Mouse (Mus musculus) forebrain, embryonic 12.5 days (tissue): ENCODE measurements at regions not wholly inside any gene's neighbourhood (a gene's known extent, or its start where the extent isn't known, plus 50 kb on each side); places are given as distances from the start of the nearest gene placed in this dataset.

Source experiments
- ATAC-seq: fragments of 200-750 bp; cut with Nextera tagmentation; 2 replicates; pipeline ENCODE4 v1.8.0; 2017; ENCODE audit warnings: moderate TSS enrichment; ENCODE audit not compliant: low FRiP score
- H3K27ac ChIP-seq: fragments of 300-500 bp; sonication (generic); 2 replicates; pipeline ENCODE4 v1.5.1; 2016; ENCODE audit warnings: mild to moderate bottlenecking
- H3K27me3 ChIP-seq: fragments of 300-500 bp; sonication (generic); 2 replicates; pipeline ENCODE4 v1.6.1; 2016; ENCODE audit warnings: mild to moderate bottlenecking
- H3K36me3 ChIP-seq: fragments of 300-500 bp; sonication (generic); replicated peaks from 2 replicates; pipeline ENCODE4 v1.6.1; 2016; ENCODE audit warnings: mild to moderate bottlenecking
- H3K4me1 ChIP-seq: fragments of 300-500 bp; sonication (generic); 2 replicates; pipeline ENCODE4 v1.6.1; 2016
- H3K4me2 ChIP-seq: fragments of 300-500 bp; sonication (generic); 2 replicates; pipeline ENCODE4 v1.6.1; 2016; ENCODE audit warnings: mild to moderate bottlenecking, moderate library complexity
- H3K4me3 ChIP-seq: fragments of 300-500 bp; sonication (generic); replicated peaks from 2 replicates; pipeline ENCODE4 v1.5.1; 2016; ENCODE audit warnings: mild to moderate bottlenecking
- H3K9ac ChIP-seq: fragments of 300-500 bp; sonication (generic); 2 replicates; pipeline ENCODE4 v1.6.1; 2016; ENCODE audit warnings: mild to moderate bottlenecking
- H3K9me3 ChIP-seq: fragments of 300-500 bp; sonication (generic); 2 replicates; pipeline ENCODE4 v1.6.1; 2016
- WGBS: fragments of 180-500 bp; shearing (Covaris S2); methylation state at CpG from one replicate; pipeline ENCODE4 v1.1.7; 2016; 5-methylcytosine and 5-hydroxymethylcytosine counted together

DNA sequence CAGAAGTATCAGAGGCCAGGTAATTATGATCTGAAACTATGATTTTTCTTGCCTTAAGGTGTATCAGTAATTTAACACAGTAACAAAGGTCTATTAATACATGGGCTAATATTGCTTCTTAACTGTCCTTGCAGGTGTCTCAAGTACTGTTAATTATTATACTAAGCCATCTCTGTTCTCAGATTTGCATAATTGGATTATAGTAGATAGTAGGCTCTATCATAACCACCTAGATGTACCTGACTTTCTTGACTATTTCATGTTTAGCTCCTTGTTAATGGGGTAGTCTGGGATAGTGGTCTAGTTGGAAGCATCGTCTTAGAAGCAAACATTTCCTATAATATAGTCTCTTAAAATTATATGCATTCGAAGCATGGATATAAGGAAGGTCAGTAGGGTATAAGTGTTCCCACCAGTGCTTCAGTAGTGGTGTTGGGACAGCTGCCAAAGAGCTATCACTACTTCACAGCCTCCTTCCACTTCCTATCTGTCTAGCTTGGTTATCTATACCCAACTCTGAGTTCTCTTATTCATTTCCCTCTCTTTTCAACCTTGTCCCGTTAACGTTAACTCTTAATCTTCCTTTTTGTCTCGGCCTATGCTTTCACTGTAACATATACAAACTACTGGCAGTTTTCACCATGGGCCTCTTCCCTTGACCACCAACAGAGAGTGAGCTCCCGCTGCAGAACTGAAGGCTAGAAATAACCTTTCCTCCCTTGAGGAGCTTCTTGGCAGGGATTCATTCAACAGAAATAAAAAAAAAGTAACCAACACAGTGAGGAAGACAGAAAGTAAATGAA is 630.9 kb upstream of the Lcorl start:
- WGBS = 85% methylated on average over 6 of the region's 6 CpGs
- Histone ChIP-seq H3K4me3 (no peak overlapping the region), H3K4me2 (no peak overlapping the region), H3K27ac (no peak overlapping the region), H3K27me3 (no peaks in the 10 kb centered on the region), H3K9ac (no peak overlapping the region), H3K9me3 (no peaks in the 10 kb centered on the region), H3K4me1 (no peaks in the 10 kb centered on the region), H3K36me3 (no peaks in the 10 kb centered on the region)
- no peak for ATAC-seq

DNA sequence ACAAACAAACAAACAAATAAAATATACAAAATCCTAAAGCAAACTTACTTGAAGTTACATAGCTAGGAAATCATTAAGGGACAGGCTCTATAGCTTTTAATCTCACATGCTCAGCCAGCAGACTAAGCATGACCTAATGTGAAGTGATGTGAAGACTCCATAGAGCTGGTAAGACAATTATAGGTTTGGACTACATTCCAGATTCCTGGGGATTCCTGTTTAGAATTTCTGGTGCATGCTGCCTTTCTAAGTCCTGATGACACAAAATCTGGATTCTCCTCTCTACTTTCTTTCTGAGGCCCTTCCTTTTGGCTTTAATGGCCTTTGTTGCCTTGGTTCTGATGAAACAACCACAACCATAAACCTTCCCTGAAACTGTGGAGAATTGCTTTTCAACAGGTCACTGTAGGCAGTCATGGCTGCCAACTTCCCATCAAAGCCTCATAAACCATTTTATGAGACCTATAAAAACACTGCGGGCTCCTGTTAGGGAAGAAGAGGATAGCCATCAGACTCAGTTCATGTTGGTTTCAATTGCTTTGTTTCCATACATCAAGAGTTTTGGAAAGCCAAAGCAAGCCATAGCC is 629.4 kb upstream of the Lcorl start:
- no peak for ATAC-seq
- H3K9me3 ChIP-seq = no peaks in the 10 kb centered on the region
- H3K27ac ChIP-seq = no peak overlapping the region
- no peak overlapping the region for H3K4me2 ChIP-seq
- H3K27me3 ChIP-seq = no peaks in the 10 kb centered on the region
- H3K36me3 ChIP-seq = no peaks in the 10 kb centered on the region
- 100% methylated on average over 1 of the region's 1 CpGs for WGBS
- H3K9ac ChIP-seq = no peak overlapping the region
- no peaks in the 10 kb centered on the region for H3K4me1 ChIP-seq
- H3K4me3 ChIP-seq = no peak overlapping the region

DNA sequence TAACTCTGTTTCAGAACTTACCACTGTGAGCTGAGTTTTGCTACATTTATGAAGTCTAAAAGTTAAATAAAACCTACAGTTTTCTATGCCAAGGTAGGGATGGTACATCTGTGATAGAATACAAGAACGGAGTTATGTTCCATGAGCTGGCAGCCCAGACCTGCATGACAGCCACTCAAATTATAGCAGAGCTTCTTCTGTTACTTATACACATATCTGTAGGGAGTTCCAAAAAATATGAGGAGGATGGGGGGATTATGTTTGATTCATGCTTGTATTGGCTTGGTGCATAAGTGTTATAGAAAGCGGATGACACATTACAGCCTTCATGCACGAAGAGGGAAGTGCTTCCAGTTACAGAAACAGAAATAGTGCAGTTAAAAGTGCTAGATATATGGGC is 598.9 kb upstream of the Lcorl start:
- Histone ChIP-seq H3K4me3 (no peak overlapping the region), H3K36me3 (no peaks in the 10 kb centered on the region), H3K9ac (no peak overlapping the region), H3K9me3 (no peaks in the 10 kb centered on the region), H3K4me2 (no peak overlapping the region), H3K27me3 (no peaks in the 10 kb centered on the region), H3K4me1 (no peaks in the 10 kb centered on the region), H3K27ac (no peak overlapping the region)
- WGBS = 94% methylated on average over 3 of the region's 3 CpGs
- no peak for ATAC-seq

DNA sequence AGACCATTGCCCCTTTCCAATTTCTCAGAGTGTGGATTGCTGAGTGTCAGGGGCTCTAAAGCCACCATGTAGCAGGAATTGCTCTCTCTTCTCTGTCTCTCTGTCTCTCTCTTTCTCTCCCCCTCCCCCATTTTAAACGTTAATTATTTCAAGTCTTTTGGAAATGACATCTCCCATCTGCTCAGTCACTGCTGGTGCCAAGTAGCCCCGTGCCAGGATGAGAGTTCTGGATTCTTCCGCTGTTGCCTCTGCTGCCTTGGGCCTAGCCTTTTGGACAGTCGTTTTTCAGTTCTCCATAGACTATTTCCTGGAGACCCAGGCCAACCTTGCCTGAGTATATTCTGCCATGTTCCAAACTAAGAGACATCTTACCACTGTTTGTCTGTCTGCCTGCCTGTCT is 590.9 kb upstream of the Lcorl start:
- no peak overlapping the region for H3K4me3 ChIP-seq
- WGBS = 69% methylated on average over 4 of the region's 4 CpGs
- H3K4me2 ChIP-seq = no peak overlapping the region
- H3K4me1 ChIP-seq = peaks cover 18% of the 10 kb centered on the region
- no peak overlapping the region for H3K9ac ChIP-seq
- no peaks in the 10 kb centered on the region for H3K9me3 ChIP-seq
- no peaks in the 10 kb centered on the region for H3K27me3 ChIP-seq
- no peak overlapping the region for H3K27ac ChIP-seq
- ATAC-seq = 0 out of 2 replicates have a peak, but pooled peaks have one; percentile 21
- no peaks in the 10 kb centered on the region for H3K36me3 ChIP-seq

DNA sequence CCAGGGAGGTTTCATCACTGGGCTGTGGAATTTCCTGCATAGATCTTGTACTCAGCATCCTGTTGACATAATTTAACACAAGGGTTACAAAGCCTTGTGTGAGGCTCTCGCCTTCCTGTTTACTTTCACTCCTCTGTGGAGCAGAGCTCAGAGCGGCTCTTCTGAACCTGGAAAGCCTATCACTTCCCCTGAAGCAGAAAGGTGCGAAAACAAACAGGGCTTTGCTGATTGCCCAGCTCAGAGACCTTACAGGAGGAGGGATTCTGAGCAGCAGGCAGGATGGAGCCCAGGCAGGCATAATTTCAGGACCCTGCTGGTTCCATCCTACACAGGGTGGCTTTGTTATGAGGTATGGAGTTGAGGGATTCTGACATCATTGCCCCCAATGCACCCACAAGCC is 588.4 kb upstream of the Lcorl start:
- H3K4me1 ChIP-seq = peaks cover 18% of the 10 kb centered on the region
- no peak overlapping the region for H3K9ac ChIP-seq
- ATAC-seq = peak; percentile 62
- no peak overlapping the region for H3K27ac ChIP-seq
- no peak overlapping the region for H3K4me3 ChIP-seq
- 48% methylated on average over 3 of the region's 3 CpGs for WGBS
- H3K36me3 ChIP-seq = no peaks in the 10 kb centered on the region
- no peaks in the 10 kb centered on the region for H3K9me3 ChIP-seq
- H3K4me2 ChIP-seq = no peak overlapping the region
- no peaks in the 10 kb centered on the region for H3K27me3 ChIP-seq

DNA sequence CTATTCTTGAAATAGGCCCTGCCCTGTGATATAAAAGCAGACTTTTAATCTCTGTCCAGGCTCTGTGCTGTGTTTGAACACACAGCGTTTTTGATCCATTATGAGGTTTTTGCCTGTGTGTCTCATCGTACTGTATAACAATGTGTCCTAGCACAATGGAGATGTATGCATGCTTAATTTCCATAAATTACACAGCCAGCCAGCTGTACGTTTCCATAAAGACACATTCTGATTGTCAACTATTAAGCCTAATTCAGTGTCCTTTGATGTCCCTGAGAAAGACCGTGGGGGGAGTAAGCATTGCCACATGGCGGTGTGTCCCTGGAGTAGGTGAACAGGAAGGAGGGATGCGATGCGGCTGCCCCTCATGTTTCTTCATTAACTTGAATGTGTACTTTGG is 587.7 kb upstream of the Lcorl start:
- Histone ChIP-seq H3K4me1 (peaks cover 18% of the 10 kb centered on the region), H3K4me3 (no peak overlapping the region), H3K4me2 (no peak overlapping the region), H3K9me3 (no peaks in the 10 kb centered on the region), H3K36me3 (no peaks in the 10 kb centered on the region), H3K9ac (no peak overlapping the region), H3K27me3 (no peaks in the 10 kb centered on the region), H3K27ac (no peak overlapping the region)
- ATAC-seq = no peak
- WGBS = 23% methylated on average over 7 of the region's 7 CpGs

DNA sequence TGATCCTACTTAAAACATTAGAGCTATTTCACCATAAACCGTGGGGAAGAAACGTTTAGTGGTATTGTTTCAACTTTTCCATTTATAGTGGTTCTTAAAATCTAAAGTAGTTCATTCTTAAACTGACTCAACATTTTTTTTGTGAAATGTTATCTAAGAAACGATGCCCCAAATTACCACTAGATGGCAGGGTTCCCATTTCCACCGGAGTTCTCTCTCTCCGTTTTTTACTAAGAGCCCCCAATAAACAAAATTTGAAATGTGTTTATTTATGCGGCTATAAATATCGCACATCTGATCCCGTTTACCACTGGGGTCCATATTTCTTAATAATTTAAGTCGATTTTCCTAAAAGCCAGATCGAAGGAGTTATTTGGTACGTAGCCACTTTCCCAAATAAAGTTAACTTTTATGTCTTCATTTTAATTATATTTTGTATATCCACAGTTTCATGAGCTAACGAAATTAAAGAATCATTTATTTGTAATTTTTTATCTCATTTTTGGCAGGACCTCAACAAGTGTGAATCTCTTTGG is 586.5 kb upstream of the Lcorl start:
- Histone ChIP-seq H3K27me3 (no peaks in the 10 kb centered on the region), H3K9ac (no peak overlapping the region), H3K4me1 (peaks cover 14% of the 10 kb centered on the region), H3K27ac (no peak overlapping the region), H3K9me3 (no peaks in the 10 kb centered on the region), H3K4me3 (no peak overlapping the region), H3K36me3 (no peaks in the 10 kb centered on the region), H3K4me2 (no peak overlapping the region)
- ATAC-seq = no peak
- 19% methylated on average over 12 of the region's 12 CpGs for WGBS

DNA sequence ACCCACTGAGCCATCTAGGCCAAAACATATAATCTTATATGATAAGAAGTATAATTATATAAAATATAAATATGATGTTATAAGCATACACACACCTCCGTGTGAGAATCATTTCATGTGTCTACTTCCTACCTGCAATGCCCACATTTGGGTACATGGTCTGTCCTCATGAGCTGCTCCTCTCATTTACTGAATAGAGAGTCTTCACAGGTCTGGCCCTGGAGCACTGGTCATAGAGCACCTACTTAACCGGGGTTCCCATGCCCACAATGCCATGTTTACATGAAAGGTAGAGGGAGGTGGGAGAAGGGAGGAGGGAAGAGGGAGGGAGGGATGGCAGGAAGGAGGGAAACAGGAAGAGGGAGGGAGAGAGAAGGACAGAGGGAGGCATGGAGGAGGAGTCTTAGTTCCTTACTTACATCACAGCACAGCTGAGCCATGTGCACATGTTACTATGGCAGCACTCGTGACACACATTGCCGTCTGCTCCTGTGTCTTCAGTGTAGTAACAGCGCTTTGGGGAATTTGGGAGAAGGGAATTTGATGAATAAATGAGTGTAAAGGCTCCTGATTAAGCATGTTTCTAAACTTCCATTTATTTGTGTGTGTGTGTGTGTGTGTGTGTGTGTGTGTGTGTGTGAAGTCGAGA is 585.3 kb upstream of the Lcorl start:
- WGBS = 80% methylated on average over 6 of the region's 6 CpGs
- no peak overlapping the region for H3K4me3 ChIP-seq
- no peaks in the 10 kb centered on the region for H3K27me3 ChIP-seq
- no peak overlapping the region for H3K27ac ChIP-seq
- ATAC-seq = peak; percentile 47; the same call in 1 of the 2 replicates
- no peak overlapping the region for H3K9ac ChIP-seq
- no peaks in the 10 kb centered on the region for H3K9me3 ChIP-seq
- H3K4me1 ChIP-seq = peaks cover 14% of the 10 kb centered on the region
- H3K36me3 ChIP-seq = no peaks in the 10 kb centered on the region
- no peak overlapping the region for H3K4me2 ChIP-seq

DNA sequence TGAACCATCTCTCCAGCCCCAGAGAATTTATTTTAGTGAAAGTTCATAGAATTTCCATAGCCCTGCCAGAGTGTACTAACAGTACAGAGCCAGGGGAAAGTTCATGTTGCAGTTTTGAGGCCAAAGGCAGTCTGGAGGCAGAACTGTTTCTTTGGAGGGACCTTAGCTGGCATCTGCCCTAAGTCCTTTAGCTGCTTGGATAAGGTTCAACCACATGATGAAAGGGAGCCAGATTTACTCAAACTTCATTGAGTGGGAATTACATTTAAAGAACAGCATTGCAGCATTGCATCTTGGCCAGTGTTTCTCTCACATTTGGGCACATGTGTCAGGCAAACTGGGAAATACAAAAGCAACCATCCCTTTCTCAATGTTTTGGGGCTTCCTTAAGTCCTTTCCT is 584.3 kb upstream of the Lcorl start:
- Histone ChIP-seq H3K4me1 (peaks cover 14% of the 10 kb centered on the region), H3K4me3 (no peak overlapping the region)
- no peak for ATAC-seq

DNA sequence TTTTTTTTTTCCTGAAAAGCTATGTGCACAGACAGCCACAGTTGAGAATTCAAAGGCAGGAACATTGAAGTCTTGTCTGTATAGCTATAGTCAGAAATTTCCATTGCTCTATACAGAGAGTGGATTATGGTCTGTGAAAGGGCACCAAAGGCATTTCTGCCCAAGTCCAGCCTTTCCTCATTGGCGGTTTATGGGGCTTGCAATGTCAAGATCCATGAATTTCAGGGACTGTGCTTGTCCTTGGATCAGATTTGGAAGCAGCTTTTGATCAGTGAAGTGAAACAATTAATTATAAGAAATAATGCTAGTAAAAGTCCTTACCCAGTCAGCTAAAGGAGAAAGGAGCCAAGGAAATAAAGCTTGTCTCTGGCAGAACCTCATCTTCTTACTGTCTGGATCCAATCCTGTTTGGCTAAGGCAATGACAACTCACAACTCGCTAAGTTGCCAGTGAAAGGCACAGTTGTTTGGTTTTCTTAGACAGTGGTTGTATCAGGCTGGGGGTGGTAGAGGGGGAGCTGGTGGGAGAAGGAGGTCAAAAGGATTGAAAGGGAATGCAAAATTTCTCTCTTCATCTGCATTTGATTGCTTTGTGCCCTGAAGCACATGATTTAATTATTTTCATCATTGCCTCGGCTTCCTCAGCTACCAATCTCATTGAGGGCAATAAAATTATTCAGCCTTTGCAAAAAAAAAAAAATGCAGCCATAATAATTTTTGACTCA is 574.4 kb upstream of the Lcorl start:
- H3K4me3 ChIP-seq = no peak overlapping the region
- ATAC-seq = no peak
- H3K4me1 ChIP-seq = peaks cover 6% of the 10 kb centered on the region
- H3K9me3 ChIP-seq = no peaks in the 10 kb centered on the region
- WGBS = 46% methylated on average over 3 of the region's 3 CpGs
- no peak overlapping the region for H3K27ac ChIP-seq
- no peaks in the 10 kb centered on the region for H3K36me3 ChIP-seq
- no peak overlapping the region for H3K4me2 ChIP-seq
- no peak overlapping the region for H3K9ac ChIP-seq
- H3K27me3 ChIP-seq = no peaks in the 10 kb centered on the region

More for the DNA sequence above, 584.3 kb upstream of the Lcorl start:
- no peaks in the 10 kb centered on the region for H3K9me3 ChIP-seq
- no peak overlapping the region for H3K9ac ChIP-seq
- H3K4me2 ChIP-seq = no peak overlapping the region
- H3K36me3 ChIP-seq = no peaks in the 10 kb centered on the region
- H3K27ac ChIP-seq = no peak overlapping the region
- no peaks in the 10 kb centered on the region for H3K27me3 ChIP-seq

DNA sequence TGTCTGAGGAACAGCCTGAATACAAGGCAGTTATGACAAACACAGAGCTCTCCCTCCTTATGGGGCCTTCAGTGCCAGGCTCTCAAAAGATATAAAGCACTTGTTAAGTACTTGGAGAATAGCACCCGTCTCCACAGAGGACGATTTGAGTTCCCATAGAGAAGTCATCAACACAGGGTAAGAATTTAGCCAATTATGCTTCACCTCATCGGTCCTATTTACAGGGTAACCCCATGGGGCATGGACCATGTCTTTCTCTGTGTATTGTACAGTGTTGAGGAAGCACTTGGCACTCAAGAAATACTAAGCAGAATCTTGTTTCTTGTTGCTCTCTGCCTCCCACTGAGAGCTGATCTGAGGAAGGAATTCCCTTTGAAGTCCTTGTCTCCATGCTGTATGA is 565.3 kb upstream of the Lcorl start:
- H3K27me3 ChIP-seq = no peaks in the 10 kb centered on the region
- no peaks in the 10 kb centered on the region for H3K4me1 ChIP-seq
- no peak overlapping the region for H3K4me2 ChIP-seq
- no peak overlapping the region for H3K9ac ChIP-seq
- WGBS = 44% methylated on average over 3 of the region's 3 CpGs
- H3K36me3 ChIP-seq = no peaks in the 10 kb centered on the region
- no peak overlapping the region for H3K4me3 ChIP-seq
- no peak overlapping the region for H3K27ac ChIP-seq
- H3K9me3 ChIP-seq = no peaks in the 10 kb centered on the region
- ATAC-seq = 0 out of 2 replicates have a peak, but pooled peaks have one; percentile 44

DNA sequence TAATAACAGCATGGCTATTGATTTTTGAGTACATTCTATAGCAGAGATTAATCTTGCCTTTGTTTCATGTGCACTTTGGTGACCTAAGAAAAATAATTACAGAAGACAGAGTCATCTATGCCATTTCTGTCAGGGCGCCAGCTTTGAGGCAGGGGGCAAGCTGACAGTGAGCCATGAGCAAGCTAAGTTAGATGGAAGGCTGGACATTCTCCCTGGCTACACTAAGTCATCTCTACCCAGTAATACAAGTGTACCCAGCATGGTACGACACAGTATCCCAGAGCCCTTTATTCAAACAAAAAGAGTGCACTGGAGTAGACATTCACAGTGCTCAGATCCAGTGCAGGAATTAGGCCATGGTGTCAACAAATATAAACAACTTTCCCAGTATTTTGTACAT is 549.6 kb upstream of the Lcorl start:
- no peak overlapping the region for H3K27ac ChIP-seq
- H3K4me2 ChIP-seq = no peak overlapping the region
- H3K9ac ChIP-seq = no peak overlapping the region
- H3K4me3 ChIP-seq = no peak overlapping the region
- no peaks in the 10 kb centered on the region for H3K27me3 ChIP-seq
- no peaks in the 10 kb centered on the region for H3K4me1 ChIP-seq
- no peaks in the 10 kb centered on the region for H3K9me3 ChIP-seq
- 78% methylated on average over 2 of the region's 2 CpGs for WGBS
- no peaks in the 10 kb centered on the region for H3K36me3 ChIP-seq
- no peak for ATAC-seq
